Mouse (Mus musculus) liver, embryonic 16.5 days (tissue): ENCODE measurements at regions not wholly inside any gene's neighbourhood (a gene's known extent, or its start where the extent isn't known, plus 50 kb on each side); places are given as distances from the start of the nearest gene placed in this dataset.

Experiments used
- ATAC-seq: fragments of 200-750 bp; cut with Nextera tagmentation; 2 replicates; pipeline ENCODE4 v1.8.0; 2017; ENCODE audit warnings: low read depth, mild to moderate bottlenecking, moderate number of reproducible peaks, moderate library complexity
- H3K27ac ChIP-seq: fragments of 300-500 bp; sonication (generic); 2 replicates; pipeline ENCODE4 v1.5.1; 2014; ENCODE audit warnings: mild to moderate bottlenecking, low read length
- H3K27me3 ChIP-seq: fragments of 300-500 bp; sonication (generic); 2 replicates; pipeline ENCODE4 v1.6.1; 2014; ENCODE audit warnings: low read depth, low read length, mixed read lengths; ENCODE audit not compliant: control insufficient read depth, insufficient read depth
- H3K36me3 ChIP-seq: fragments of 300-500 bp; sonication (generic); 2 replicates; pipeline ENCODE4 v1.6.1; 2014; ENCODE audit warnings: mild to moderate bottlenecking; ENCODE audit not compliant: control insufficient read depth, insufficient read depth
- H3K4me1 ChIP-seq: fragments of 300-500 bp; sonication (generic); 2 replicates; pipeline ENCODE4 v1.6.1; 2014; ENCODE audit warnings: low read depth, low read length, mixed read lengths; ENCODE audit not compliant: control insufficient read depth
- H3K4me2 ChIP-seq: fragments of 300-500 bp; sonication (generic); 2 replicates; pipeline ENCODE4 v1.6.1; 2014; ENCODE audit warnings: low read depth, low read length, mixed read lengths
- H3K4me3 ChIP-seq: fragments of 300-500 bp; sonication (generic); 2 replicates; pipeline ENCODE4 v1.5.1; 2014; ENCODE audit warnings: low read depth, mild to moderate bottlenecking, low read length
- H3K9ac ChIP-seq: fragments of 300-500 bp; sonication (generic); 2 replicates; pipeline ENCODE4 v1.6.1; 2014; ENCODE audit warnings: low read depth, low read length
- H3K9me3 ChIP-seq: fragments of 300-500 bp; sonication (generic); replicated peaks from 2 replicates; pipeline ENCODE4 v1.6.1; 2016; ENCODE audit warnings: low read length; ENCODE audit not compliant: control insufficient read depth
- WGBS: fragments of 180-500 bp; shearing (Covaris S2); extraction: QIAGEN DNeasy Blood & Tissue Kit; methylation state at CpG from one replicate; pipeline ENCODE4 v1.1.7; 2014; ENCODE audit not compliant: insufficient replicate concordance; 5-methylcytosine and 5-hydroxymethylcytosine counted together

- H3K36me3 ChIP-seq = no peaks in the 10 kb centered on the region
- H3K4me1 ChIP-seq = no peaks in the 10 kb centered on the region
- no peak overlapping the region for H3K4me3 ChIP-seq
- no peak overlapping the region for H3K9ac ChIP-seq
- WGBS = 49% methylated on average over 4 of the region's 4 CpGs
- H3K4me2 ChIP-seq = no peak overlapping the region
- no peaks in the 10 kb centered on the region for H3K9me3 ChIP-seq
- no peak overlapping the region for H3K27ac ChIP-seq
- H3K27me3 ChIP-seq = no peaks in the 10 kb centered on the region
- ATAC-seq = no peak
These were observed 197.8 kb downstream of the Hs3st1 start for GRCm38 (mm10) chr5:39557376-39558001.

GRCm38 (mm10) chr5:39537044-39537443 is 218.2 kb downstream of the Hs3st1 start:
- WGBS = 52% methylated on average over 2 of the region's 2 CpGs
- H3K9me3 ChIP-seq = no peaks in the 10 kb centered on the region
- H3K27me3 ChIP-seq = no peaks in the 10 kb centered on the region
- no peak overlapping the region for H3K9ac ChIP-seq
- no peak overlapping the region for H3K4me3 ChIP-seq
- no peaks in the 10 kb centered on the region for H3K36me3 ChIP-seq
- no peaks in the 10 kb centered on the region for H3K4me1 ChIP-seq
- no peak overlapping the region for H3K4me2 ChIP-seq
- ATAC-seq = no peak
- no peak overlapping the region for H3K27ac ChIP-seq

- no peak overlapping the region for H3K4me3 ChIP-seq
These were observed 218.9 kb downstream of the Hs3st1 start for GRCm38 (mm10) chr5:39536351-39536750.

GRCm38 (mm10) chr5:39510246-39510645 is 245.0 kb downstream of the Hs3st1 start:
- ATAC-seq = no peak
- WGBS = 66% methylated on average over 1 of the region's 1 CpGs
- Histone ChIP-seq H3K4me2 (no peak overlapping the region), H3K4me3 (no peak overlapping the region), H3K36me3 (no peaks in the 10 kb centered on the region), H3K27ac (no peak overlapping the region), H3K27me3 (no peaks in the 10 kb centered on the region), H3K9me3 (no peaks in the 10 kb centered on the region), H3K4me1 (no peaks in the 10 kb centered on the region), H3K9ac (no peak overlapping the region)

More at GRCm38 (mm10) chr5:39536351-39536750, 218.9 kb downstream of the Hs3st1 start:
- H3K4me1 ChIP-seq = no peaks in the 10 kb centered on the region
- WGBS = 32% methylated on average over 2 of the region's 2 CpGs
- no peak for ATAC-seq
- H3K9me3 ChIP-seq = no peaks in the 10 kb centered on the region
- no peaks in the 10 kb centered on the region for H3K27me3 ChIP-seq
- H3K36me3 ChIP-seq = no peaks in the 10 kb centered on the region
- no peak overlapping the region for H3K9ac ChIP-seq
- H3K27ac ChIP-seq = no peak overlapping the region
- H3K4me2 ChIP-seq = no peak overlapping the region

DNA sequence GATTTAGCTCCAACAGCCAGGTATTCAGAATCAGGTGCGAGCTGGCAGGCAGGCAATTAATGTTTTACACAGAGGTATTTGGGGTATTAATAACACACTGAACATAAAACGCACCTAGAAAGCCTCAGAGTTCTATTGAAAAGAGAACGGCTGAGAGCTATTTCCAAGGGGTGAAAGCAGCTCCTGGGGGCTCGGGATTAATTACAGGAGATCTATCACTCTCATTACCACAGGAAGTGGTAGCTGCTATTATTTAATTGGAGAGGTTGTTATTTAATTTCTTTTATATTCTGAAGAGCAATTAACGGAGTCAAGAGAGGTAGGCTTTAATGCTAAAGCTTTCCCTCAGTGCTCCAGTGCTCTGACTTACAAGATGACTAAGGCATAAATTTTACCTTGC is 272.5 kb downstream of the Hs3st1 start:
- Histone ChIP-seq H3K36me3 (no peaks in the 10 kb centered on the region), H3K27me3 (no peaks in the 10 kb centered on the region), H3K4me1 (no peaks in the 10 kb centered on the region), H3K27ac (no peak overlapping the region), H3K4me2 (no peak overlapping the region), H3K9ac (no peak overlapping the region), H3K4me3 (no peak overlapping the region), H3K9me3 (no peaks in the 10 kb centered on the region)
- ATAC-seq = no peak
- WGBS = 49% methylated on average over 5 of the region's 5 CpGs

GRCm38 (mm10) chr5:39458116-39458525 is 297.2 kb downstream of the Hs3st1 start:
- Histone ChIP-seq H3K9me3 (no peaks in the 10 kb centered on the region), H3K4me3 (no peak overlapping the region), H3K9ac (no peak overlapping the region), H3K4me2 (no peak overlapping the region), H3K27ac (no peak overlapping the region), H3K27me3 (no peaks in the 10 kb centered on the region), H3K4me1 (no peaks in the 10 kb centered on the region), H3K36me3 (no peaks in the 10 kb centered on the region)
- 64% methylated on average over 2 of the region's 2 CpGs for WGBS
- ATAC-seq = no peak

DNA sequence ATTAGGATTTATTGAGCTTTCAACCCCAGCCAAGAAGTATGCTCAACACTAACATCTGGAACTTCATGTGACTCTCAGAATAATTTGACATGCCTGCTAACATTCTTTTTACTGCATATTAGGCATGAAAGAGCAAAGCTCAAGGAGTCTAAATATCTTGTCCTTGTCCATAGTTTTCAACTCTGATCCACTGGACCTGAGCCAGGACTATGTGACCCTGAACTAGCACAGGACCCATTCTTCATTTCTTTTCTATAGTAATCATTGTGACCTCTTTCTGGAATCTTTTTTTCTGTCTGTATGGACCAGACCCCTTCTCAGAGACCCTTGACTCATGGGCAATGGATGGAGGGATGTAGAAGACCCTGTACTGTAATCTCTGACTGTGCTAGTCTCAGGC is 301.6 kb downstream of the Hs3st1 start:
- no peak for ATAC-seq

DNA sequence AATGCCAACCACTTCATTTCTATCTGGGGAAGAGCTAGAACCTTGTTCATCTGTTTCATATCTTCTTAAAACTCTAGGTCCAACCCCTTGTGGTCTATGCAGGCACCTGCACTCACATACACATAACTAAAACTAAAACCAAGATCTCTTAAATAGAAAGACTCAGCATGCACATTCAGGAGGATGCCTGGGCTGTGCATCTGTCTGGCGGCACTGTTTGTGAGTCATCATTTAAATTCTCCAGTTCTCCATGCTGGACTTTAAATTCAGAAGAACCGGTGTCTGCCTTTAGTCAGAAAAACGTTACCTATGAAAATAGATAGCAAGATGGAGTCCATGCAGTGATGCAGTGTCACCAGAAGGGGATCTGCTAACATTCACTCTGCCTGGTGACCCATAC is 314.5 kb downstream of the Hs3st1 start:
- no peak overlapping the region for H3K9ac ChIP-seq
- no peak overlapping the region for H3K27ac ChIP-seq
- no peaks in the 10 kb centered on the region for H3K9me3 ChIP-seq
- H3K4me3 ChIP-seq = no peak overlapping the region
- no peak overlapping the region for H3K4me2 ChIP-seq
- H3K4me1 ChIP-seq = no peaks in the 10 kb centered on the region
- no peaks in the 10 kb centered on the region for H3K27me3 ChIP-seq
- 60% methylated on average over 3 of the region's 3 CpGs for WGBS
- no peaks in the 10 kb centered on the region for H3K36me3 ChIP-seq
- ATAC-seq = no peak

More for the DNA sequence above, 301.6 kb downstream of the Hs3st1 start:
- H3K27ac ChIP-seq = no peak overlapping the region
- H3K4me1 ChIP-seq = no peaks in the 10 kb centered on the region
- H3K4me3 ChIP-seq = no peak overlapping the region
- H3K36me3 ChIP-seq = no peaks in the 10 kb centered on the region
- H3K9me3 ChIP-seq = no peaks in the 10 kb centered on the region
- no peaks in the 10 kb centered on the region for H3K27me3 ChIP-seq
- H3K4me2 ChIP-seq = no peak overlapping the region
- no peak overlapping the region for H3K9ac ChIP-seq

GRCm38 (mm10) chr5:39437463-39438201 is 317.6 kb downstream of the Hs3st1 start:
- 9% methylated on average over 4 of the region's 4 CpGs for WGBS
- ATAC-seq = no peak

More at GRCm38 (mm10) chr5:39437463-39438201, 317.6 kb downstream of the Hs3st1 start:
- Histone ChIP-seq H3K27ac (no peak overlapping the region), H3K4me2 (no peak overlapping the region), H3K4me1 (no peaks in the 10 kb centered on the region), H3K4me3 (no peak overlapping the region), H3K36me3 (no peaks in the 10 kb centered on the region), H3K27me3 (no peaks in the 10 kb centered on the region), H3K9me3 (no peaks in the 10 kb centered on the region), H3K9ac (no peak overlapping the region)
